Mouse (Mus musculus): ENCODE data around the gene Adcy9. TPM values are rescaled to one million over a fixed set of nuclear protein-coding genes. Genes with fewer than 3 reads are reported as not detected.
"Not testable (repeated sequence)": the region's sequence is repeated elsewhere in the genome, so short reads cannot be mapped to it uniquely, and the experiment has no call there.

Gene Adcy9
- polyA plus RNA-seq, 1 experiment from 2014 or later: 10.4 TPM

DNA sequence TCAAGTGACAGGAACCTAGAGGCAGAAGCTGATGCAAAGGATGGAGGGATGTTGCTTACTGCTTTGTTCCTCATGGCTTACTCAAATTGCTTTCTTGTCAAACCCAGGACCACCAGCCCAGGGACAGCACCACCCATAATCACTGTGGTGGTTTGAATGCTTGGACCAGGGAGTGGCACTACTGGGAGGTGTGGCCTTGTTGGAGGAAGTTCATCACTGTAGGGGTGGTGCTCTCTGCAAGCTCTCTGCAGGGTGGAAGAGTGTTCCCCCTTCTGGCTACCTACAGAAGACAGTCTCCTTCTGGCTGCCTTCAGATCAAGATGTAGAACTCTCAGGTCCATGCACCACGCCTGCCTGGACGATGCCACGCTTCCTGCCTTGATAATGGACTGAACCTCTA is 148.0 kb downstream of the Adcy9 start:
- no peak overlapping the region for H3K27ac ChIP-seq
- no peak overlapping the region for H3K4me3 ChIP-seq (ENCODE audit: inconsistent target)
- 91% methylated on average over 3 of the region's 3 CpGs for WGBS (ENCODE audit: missing documents)
- H3K79me2 ChIP-seq (ENCODE audit: inconsistent target): no peaks in the 10 kb centered on the region
- H3K36me3 ChIP-seq (ENCODE audit: inconsistent target): no peaks in the 10 kb centered on the region

DNA sequence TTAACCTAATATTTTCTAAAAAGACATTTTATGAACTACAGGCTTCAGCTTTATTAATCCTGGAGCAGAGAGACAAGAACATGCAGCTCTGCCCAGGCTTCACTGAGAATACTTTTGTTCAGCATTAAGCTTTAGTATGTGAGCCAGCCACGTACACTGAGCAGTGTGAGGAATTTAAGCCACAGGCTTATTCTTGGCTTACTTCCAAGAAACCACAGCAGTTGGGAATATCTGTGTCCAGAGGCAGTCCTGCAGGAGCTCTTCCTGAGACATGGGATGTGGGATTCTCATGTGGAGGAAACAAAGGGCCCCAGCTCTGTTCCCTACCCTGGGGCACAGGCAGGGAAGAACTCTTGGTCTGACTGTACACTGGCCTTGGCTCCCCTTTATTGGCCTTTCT is 149.4 kb downstream of the Adcy9 start:
- 83% methylated on average over 1 of the region's 1 CpGs for WGBS (ENCODE audit: missing documents)
- Histone ChIP-seq H3K27ac (no peak overlapping the region), H3K36me3 (ENCODE audit: inconsistent target) (no peaks in the 10 kb centered on the region), H3K79me2 (ENCODE audit: inconsistent target) (no peaks in the 10 kb centered on the region), H3K4me3 (ENCODE audit: inconsistent target) (no peak overlapping the region)

DNA sequence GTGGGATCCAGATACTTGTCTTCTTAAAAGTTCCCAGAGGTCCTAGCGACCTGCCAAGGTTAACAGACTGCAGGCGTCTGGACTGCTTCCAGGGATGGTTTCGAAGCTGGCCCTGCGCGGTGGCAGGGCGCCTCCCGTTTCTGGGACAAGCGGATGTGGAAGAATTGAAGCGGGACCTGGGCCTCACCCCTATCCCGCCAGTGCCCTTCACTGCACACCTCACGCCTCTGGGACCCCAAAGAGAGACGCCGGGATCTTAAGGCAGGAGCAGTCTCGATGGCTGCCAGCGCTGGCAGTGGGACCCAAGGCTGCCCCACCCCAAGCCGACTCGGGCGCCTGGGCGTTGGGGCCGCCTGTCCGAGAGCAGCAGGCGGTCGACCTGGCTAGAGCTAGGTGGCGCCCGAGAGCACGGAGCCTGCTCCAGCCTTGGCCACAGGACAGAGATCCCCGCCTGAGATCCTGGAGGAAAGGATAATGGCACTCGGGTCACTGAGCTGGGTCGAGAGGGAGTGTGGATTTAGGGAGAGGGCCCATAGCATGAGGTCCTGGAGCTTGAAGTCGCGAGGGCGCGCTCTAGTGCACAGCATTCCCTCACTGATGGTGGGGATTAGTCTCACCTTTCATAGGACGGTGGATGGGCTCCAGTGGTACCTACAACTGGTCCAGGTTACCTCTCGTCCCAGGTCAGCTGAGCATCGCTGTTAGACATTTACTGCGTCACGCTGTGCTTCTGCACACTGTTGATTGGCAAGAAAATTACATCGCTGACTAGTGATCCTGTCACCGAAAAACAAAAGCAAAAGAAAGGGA is 152.2 kb downstream of the Adcy9 start:
- 12% methylated on average over 40 of the region's 40 CpGs for WGBS (ENCODE audit: missing documents)
- Histone ChIP-seq H3K4me3 (ENCODE audit: inconsistent target) (no peak overlapping the region), H3K27ac (no peak overlapping the region), H3K36me3 (ENCODE audit: inconsistent target) (no peaks in the 10 kb centered on the region), H3K79me2 (ENCODE audit: inconsistent target) (no peaks in the 10 kb centered on the region)

DNA sequence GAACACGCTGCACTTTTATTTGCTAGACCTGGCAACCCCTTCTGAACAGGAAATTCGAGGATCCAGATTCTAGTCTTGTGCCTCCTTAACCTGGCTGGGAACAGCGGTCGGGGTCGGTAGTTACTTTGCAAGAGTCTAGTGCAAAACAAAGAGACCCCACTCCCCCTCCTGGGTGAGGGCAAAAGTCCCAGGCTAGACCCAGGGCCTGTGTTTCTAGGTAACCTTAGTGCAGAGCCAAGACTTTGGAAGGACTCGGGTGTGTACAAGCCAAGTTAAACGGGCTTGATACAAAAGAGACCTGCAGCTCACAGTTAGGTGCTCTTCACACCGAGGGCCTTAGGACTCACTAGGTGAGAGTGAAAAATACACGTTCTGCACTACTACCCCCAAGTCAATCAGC is 152.8 kb downstream of the Adcy9 start:
- H3K27ac ChIP-seq: no peak overlapping the region
- H3K79me2 ChIP-seq (ENCODE audit: inconsistent target): no peaks in the 10 kb centered on the region
- H3K36me3 ChIP-seq (ENCODE audit: inconsistent target): no peaks in the 10 kb centered on the region
- 70% methylated on average over 9 of the region's 9 CpGs for WGBS (ENCODE audit: missing documents)
- H3K4me3 ChIP-seq (ENCODE audit: inconsistent target): no peak overlapping the region

DNA sequence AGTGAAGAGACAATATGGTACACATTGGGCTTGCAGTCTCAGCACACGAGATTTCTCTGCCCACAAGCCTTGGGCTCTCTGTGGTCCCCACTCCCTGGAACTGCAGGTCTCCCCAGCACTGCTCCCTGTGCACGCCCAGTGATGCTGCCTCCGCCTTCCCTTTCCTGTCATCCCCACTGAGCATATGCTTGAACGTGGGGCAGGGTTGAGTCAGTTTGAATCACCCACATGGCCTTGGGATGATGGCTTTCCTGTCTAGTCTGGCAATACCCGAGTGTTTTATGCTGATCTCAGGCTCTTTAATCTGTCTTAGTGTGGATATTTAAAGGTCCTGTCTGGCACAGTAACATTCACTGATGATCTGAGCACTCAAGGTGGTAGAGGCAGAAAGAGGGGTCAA is 154.9 kb downstream of the Adcy9 start:
- Histone ChIP-seq H3K36me3 (ENCODE audit: inconsistent target) (no peaks in the 10 kb centered on the region), H3K79me2 (ENCODE audit: inconsistent target) (no peaks in the 10 kb centered on the region), H3K27ac (no peak overlapping the region), H3K4me3 (ENCODE audit: inconsistent target) (no peak overlapping the region)
- 49% methylated on average over 5 of the region's 5 CpGs for WGBS (ENCODE audit: missing documents)

GRCm38 (mm10) chr16:4263486-4263885 is 156.8 kb downstream of the Adcy9 start:
- no peaks in the 10 kb centered on the region for H3K36me3 ChIP-seq (ENCODE audit: inconsistent target)
- 87% methylated on average over 3 of the region's 3 CpGs for WGBS (ENCODE audit: missing documents)
- H3K27ac ChIP-seq: no peak overlapping the region
- H3K4me3 ChIP-seq (ENCODE audit: inconsistent target): no peak overlapping the region
- H3K79me2 ChIP-seq (ENCODE audit: inconsistent target): no peaks in the 10 kb centered on the region

DNA sequence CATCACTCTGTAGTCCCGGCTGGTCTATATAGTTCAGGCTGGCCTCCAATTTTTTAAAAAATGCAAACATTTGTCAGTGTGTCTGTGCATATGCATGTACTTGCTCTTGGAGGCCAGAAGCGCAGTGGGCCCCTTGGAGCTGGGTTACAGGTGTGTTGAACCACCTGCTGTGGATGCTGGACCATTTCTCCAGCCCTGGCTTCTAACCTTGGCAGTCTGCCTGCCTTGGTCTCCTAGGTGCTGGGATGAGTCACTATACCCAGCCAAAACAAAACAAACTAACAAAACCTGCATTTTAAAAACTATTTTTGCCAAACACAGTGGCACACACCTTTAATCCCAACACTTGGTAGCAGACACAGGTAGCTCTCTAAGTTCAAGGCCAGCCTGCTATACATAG is 162.8 kb downstream of the Adcy9 start:
- no peak overlapping the region for H3K4me3 ChIP-seq (ENCODE audit: inconsistent target)
- WGBS (ENCODE audit: missing documents): 84% methylated on average over 2 of the region's 2 CpGs
- H3K79me2 ChIP-seq (ENCODE audit: inconsistent target): no peaks in the 10 kb centered on the region
- no peaks in the 10 kb centered on the region for H3K36me3 ChIP-seq (ENCODE audit: inconsistent target)
- H3K27ac ChIP-seq: no peak overlapping the region

DNA sequence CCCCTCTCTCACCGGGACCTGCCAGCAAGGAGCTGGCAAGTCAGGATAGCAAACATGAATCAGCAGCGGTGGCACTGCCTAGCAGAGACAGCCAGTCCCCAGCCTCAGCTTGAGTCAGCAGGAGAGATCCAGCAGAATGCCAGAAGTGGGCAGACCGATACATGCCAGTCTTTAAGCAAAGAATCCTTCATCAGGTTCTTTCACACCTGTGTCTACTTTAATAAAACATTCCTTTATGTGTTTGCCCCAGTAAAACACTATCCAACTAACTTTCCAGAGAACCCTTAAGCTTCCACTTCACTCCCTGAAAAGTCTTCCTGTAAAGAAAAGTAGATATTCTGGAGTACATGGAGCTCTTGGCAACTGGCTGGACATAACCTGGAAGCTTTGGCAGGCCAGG is 171.5 kb downstream of the Adcy9 start:
- no peak overlapping the region for H3K27ac ChIP-seq
- 95% methylated on average over 3 of the region's 3 CpGs for whole genome bisulfite sequencing (ENCODE audit: missing documents)
- no peaks in the 10 kb centered on the region for H3K36me3 ChIP-seq (ENCODE audit: inconsistent target)
- H3K4me3 ChIP-seq (ENCODE audit: inconsistent target): no peak overlapping the region
- no peaks in the 10 kb centered on the region for H3K79me2 ChIP-seq (ENCODE audit: inconsistent target)

GRCm38 (mm10) chr16:4245241-4245640 is 175.1 kb downstream of the Adcy9 start:
- H3K36me3 ChIP-seq (ENCODE audit: inconsistent target); H3K79me2 ChIP-seq (ENCODE audit: inconsistent target); H3K4me3 ChIP-seq (ENCODE audit: inconsistent target); H3K27ac ChIP-seq: not testable (repeated sequence)
- WGBS (ENCODE audit: missing documents): 88% methylated on average over 1 of the region's 1 CpGs

Other genes starting within 250 kb of the Adcy9 start
- gene Crebbp, start 206.5 kb downstream of the Adcy9 start, polyA plus RNA-seq (2018): 9.4 to 13.5 TPM (median 12.6 TPM) in 3 replicates
- 2.2 to 3.0 TPM (median 2.2 TPM) in 3 replicates for gene Srl, start 121.3 kb upstream of the Adcy9 start, polyA plus RNA-seq (2018)
- gene Tfap4, start 139.4 kb upstream of the Adcy9 start, polyA plus RNA-seq (2018): 3.3 to 7.1 TPM (median 4.0 TPM) in 3 replicates
- gene Glis2, start 174.2 kb upstream of the Adcy9 start, polyA plus RNA-seq (2018): 0.06 to 0.16 TPM in 2 of 3 replicates, not detected in the other
- gene Pam16, start 204.5 kb upstream of the Adcy9 start, polyA plus RNA-seq (2018): 9.7 to 39.5 TPM (median 23.6 TPM) in 3 replicates
- 0.07 TPM in 1 of 3 replicates, not detected in the others for gene Vasn, start 219.4 kb upstream of the Adcy9 start, polyA plus RNA-seq (2018)
- 19.8 to 43.8 TPM (median 25.5 TPM) in 3 replicates for gene Dnaja3, start 219.5 kb upstream of the Adcy9 start, polyA plus RNA-seq (2018)

Measured in macrophage (primary cell).